Mouse (Mus musculus) skeletal muscle tissue, adult 2 months (tissue): ENCODE results near the gene Pspn.

Experiments
- DNase-seq: peaks from one replicate; pipeline ENCODE4 v3.0.0-alpha.2; 2012; ENCODE audit warnings: low read depth, low spot score

The Pspn gene

DNA sequence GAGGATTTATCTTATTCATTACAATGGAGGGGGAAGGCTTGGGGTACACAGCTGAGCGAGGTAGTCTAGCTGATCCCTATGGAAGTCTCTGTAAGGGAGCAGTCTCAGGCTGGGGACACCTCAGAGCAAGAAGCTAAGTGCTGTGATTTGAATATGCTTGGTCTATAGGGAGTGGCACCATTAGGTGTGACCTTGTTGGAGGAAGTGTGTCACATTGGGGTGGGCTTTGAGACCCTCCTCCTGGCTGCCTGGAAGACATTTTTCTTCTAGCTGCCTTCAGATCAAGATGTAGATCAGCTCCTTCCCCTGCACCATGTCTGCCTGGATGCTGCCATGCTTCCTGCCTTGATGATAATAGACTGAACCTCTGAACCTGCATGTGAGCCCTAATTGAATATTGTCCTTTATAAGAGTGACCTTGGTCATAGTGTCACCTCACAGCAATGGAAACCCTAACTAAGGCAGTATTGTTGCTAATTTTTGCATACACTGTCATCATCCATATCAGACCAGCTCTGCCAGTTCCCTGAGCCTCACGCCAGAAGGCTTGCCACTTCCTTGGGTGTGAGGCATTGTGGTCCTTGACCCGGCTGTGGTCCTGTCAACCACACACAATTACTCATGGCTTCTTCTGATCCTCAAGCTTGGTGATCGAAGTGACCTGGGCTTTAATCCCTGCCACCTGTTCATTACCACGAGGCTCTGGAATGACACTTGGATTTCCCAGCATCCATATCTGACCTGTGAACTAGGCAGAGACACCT is 37.0 kb downstream of the Pspn start:
- DNase-seq: no peak

DNA sequence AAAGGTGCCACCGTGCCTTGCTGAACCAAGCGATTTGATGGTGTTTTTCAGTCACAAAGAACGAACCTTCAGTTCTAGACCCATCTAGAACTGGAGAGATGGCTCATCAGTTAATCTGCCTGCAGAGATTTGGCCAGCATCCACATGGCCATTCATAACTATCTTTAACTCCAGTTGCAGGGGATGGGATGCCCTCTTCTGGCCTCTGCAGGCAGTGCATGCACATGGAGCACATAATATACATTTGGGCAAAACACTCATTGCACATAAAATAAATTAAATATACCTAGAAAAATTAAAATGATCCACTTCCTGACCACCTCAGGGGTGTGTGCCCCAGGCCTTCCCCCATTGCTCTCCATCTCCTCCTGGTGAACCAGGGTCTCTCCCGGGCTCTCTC is 37.9 kb downstream of the Pspn start:
- no peak for DNase-seq

DNA sequence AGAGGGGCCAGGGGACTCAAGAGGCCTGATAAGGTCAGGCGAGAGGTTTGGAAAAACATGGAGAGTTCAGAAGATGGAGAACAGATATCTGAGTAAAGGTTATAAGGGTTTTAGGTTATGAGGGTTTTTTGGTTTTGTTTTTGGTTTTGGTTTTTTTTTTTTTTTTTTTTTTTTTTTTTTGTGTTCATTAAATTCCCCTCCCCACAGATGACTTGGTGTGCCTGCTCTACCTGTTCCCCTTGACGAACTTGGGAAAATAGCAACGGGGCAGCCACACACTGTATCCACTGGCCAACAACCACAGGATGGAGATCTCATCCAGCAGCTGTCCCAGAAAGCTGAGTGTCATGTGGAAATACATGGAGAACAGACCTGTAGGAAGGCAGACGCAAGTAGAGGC is 41.2 kb downstream of the Pspn start:
- no peak for DNase-seq

DNA sequence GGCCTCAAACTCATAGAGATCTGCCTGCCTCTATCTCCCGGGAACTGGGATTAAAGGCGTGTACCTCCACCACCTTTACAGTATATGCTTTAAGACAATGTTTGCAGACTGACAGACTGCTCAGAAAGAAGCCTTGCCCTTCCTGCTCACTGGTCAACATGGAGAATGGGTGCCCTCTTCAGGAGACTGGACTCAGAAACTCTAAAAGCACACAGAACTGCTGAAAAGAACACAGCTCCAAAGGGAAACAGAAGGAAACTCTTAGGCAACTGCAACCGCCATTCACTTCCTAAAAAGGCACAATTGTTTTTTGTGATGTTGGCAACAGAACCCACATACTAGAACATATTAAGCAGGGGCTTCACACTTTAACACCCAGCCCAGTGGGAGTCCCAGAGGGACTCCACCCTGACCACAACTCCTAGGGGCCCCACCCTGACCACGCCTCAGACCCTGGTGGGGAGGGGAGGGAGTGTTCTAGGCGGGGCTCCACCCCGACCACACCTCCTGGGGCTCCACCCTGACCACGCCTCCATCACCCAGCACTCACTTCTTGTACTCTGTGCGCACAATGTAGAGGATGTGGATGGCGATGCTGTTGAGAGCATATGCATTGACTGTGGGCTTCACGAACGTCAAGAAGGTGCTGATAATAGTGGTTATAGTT is 41.9 kb downstream of the Pspn start:
- peak; percentile 7 for DNase-seq

DNA sequence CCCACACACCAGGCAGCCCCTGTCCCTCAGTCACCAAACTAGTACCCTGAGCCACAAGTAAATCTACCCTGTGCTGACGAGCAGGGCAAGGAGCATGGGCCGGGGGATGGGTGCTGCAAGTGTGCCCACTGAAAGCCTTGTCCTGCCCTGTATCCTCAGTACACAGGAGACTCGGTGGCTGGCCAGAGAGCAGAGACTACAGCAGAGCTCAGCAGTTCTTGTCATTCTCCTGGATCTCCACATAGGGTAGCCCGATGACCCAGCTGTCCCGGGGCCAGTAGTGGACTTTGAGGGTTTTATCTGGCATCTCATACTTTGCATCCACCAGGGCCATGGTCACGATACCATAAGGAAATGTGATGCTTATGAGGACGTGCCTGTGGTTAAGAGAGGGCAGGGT is 44.9 kb downstream of the Pspn start:
- DNase-seq: no peak

DNA sequence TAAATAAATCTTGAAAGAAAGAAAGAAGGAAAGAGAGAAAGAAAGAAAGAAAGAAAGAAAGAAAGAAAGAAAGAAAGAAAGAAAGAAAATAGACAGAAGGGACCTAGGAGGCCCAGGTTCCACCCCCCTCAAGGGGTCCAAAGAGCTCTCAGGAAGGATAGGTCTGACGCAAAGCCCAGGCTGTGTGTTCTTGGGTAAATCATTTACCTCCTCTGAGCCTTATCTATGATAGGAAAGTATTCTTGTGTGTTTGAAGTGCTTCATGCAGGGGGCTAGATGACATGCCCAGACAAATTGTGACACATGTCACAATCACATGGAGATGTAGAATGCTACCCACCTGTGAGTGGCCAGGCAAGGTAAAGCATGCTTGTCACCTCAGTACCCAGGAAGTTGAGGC is 47.2 kb downstream of the Pspn start:
- DNase-seq: no peak

DNA sequence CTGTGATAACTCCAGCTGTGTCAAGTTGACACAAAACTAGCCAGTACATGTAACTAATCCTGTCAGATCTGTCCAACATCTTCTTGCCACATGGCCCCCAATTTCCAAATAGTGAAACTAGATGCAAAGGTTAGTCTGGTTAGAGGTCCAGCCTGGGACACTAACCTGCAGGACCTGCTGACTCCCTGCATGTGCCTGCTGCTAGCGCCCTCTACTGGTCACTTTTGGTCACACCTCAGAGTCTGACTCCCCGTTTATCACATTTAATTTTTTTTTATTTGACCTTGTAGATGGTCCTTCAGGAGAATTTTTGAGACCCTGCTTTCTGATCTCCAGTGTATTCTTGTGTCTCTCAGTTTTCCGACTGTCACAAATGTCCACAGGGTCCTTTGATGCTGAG is 48.9 kb downstream of the Pspn start:
- peak; percentile 44 for DNase-seq
